Mouse (Mus musculus): ENCODE measurements around the gene Ube2ql1.

- no peak for TF ChIP-seq EP300 (IDR thresholded peaks at IDR 0.05; ENCODE audit: insufficient read depth, low read depth, low read length)
- TF ChIP-seq CTCF (IDR thresholded peaks at IDR 0.05; ENCODE audit: low read depth, low read length), result no peak
These were observed 2.1 kb downstream of the Ube2ql1 start for GRCm38 (mm10) chr13:69737444-69738185.
